Mouse (Mus musculus): ENCODE data around the gene Gm49486.

DNA sequence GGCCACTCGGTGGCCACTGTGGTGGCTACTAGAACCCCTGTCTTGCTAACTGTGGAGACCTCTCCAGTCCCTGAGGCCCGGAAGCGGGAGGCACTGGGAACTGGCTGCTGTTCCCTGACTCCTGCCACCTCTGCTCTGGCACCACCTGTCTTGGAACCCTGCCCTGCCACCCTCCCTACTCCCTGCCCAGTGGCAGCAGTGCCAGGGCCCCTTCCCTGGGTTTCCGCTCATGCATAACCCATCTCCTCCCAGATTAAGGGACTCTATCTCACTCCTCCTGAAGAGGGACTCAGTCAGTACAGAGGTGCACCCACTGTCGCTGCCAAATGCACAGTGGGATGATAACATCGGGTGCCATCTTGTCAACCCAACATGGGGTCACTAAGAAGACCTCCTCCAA is 36.7 kb upstream of the Gm49486 start:
- TF ChIP-seq CTCF (IDR thresholded peaks at IDR 0.05; ENCODE audit: insufficient read depth, low read length), result no peak
- no peak for TF ChIP-seq POLR2A (IDR thresholded peaks at IDR 0.05; ENCODE audit: borderline replicate concordance, extremely low read depth, low read depth, low read length)
